Mouse (Mus musculus): ENCODE results near the gene Rere.

Gene Rere

DNA sequence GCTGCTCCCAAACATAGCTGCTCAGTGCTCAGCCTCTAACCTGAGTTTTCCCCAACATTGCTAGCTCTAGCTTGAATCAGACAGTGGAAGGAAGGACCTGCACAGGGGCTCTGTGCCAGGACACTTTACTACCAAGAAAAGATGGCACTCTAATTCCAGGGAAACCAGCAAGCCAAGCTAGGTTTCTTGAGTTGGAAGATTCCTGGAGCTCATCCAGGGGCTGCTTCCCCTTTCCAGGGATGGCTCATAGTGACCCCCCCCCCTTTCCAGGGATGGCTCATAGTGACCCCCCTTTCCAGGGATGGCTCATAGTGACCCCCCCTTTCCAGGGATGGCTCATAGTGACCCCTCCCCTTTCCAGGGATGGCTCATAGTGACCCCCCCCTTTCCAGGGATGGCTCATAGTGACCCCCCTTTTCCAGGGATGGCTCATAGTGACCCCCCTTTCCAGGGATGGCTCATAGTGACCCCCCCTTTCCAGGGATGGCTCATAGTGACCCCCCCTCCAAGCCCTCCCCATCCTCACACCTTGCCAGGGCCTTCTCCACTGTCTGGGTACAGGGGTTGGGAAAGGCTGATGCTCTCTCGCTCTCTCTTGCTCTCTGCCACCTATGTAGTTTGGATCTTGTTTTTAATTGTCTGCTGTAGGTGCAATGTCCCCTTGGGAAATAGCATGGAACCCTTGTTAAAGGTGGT, 322.1 kb downstream of the Rere start:
- no peak for DNase-seq (ENCODE audit: low read depth, low spot score)

DNA sequence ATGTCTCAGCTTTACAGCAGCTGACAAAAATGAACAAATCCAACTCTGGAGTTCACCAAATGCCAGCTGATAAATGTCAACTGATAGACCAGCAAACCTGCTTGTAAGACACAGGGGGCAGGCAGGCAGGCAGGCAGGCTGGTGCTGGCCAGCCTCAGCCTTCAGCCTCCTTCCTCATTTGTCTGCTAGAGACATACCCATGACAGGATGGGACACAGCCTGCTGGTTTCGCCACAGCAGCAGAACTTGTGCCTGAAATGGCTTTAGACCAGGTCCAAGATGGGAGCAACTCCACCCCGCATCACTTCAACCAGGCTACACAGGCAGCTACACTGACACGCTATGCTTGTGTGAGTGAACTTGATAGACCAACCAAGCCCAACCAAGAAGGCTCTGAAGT, 324.4 kb downstream of the Rere start:
- DNase-seq (ENCODE audit: low read depth, low spot score) = no peak

DNA sequence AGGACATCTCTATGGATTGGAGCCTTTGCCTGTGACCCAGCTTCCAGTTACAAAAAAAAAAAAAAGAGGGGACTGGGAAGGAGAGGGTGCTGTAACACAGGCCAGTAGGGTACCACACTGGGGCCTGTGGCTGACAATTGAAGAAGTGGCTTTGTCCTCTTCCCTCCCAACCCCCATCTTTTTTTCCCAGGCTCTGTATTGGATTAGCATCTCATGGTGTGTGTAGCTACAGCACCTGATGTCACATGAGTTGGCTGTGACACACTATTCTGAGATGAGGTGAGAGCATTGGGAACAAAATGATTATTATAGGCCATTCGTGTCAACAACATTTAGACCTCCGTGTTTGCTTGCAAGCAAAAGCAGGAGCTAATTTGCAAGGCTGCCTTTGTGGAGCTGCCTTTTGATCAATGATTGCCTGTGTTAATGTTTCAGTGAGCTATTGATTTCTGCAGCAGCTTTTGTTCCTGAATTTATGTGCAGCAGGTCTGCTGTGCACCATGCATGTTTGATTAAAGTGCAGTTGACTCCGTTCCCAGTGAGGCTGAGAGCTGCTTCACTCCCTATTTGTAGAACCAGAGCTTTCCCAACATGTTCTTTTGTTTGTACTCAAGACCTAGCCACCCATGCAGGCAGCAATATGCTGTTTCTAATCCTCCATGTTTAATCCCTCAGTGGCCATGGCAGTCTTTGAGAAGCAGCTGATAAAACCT, 325.2 kb downstream of the Rere start:
- no peak for DNase-seq (ENCODE audit: low read depth, low spot score)

DNA sequence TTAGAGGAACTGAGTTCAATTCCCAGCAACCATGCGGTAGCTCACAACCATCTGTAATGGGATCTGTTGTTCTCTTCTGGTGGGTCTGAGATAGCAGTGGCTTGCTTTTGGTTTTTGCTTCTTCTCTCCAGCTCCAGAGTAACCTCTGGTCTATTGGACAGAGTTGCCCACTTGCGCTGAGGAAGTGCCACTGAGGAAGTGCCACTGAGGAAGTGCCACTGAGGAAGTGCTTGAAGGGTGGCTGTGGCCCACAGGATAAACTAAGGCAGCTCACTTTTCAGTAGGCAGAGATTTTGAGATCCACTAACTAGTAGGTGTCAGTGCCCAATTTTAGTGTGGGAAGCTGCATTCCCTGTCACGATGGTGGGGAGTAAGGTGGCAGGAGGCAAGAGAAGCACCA, 327.2 kb downstream of the Rere start:
- no peak for DNase-seq (ENCODE audit: low read depth, low spot score)

DNA sequence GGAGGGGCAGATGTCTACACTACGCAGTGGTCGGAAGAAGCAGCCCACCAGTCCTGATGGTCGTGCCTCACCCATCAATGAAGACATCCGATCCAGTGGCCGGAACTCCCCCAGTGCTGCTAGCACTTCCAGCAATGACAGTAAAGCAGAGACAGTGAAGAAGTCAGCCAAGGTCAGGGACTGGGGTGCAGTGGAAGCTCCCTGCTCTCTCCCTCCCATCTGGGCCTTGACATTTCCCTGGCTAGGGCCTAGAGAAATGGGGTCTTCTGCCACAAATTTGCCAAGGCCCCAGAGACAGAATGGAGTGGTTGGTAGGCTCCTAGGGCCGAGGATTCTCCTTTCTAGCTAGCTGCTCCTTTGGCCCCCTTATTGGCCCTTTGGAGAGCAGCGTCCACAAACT, 332.3 kb downstream of the Rere start:
- no peak for DNase-seq (ENCODE audit: low read depth, low spot score)

DNA sequence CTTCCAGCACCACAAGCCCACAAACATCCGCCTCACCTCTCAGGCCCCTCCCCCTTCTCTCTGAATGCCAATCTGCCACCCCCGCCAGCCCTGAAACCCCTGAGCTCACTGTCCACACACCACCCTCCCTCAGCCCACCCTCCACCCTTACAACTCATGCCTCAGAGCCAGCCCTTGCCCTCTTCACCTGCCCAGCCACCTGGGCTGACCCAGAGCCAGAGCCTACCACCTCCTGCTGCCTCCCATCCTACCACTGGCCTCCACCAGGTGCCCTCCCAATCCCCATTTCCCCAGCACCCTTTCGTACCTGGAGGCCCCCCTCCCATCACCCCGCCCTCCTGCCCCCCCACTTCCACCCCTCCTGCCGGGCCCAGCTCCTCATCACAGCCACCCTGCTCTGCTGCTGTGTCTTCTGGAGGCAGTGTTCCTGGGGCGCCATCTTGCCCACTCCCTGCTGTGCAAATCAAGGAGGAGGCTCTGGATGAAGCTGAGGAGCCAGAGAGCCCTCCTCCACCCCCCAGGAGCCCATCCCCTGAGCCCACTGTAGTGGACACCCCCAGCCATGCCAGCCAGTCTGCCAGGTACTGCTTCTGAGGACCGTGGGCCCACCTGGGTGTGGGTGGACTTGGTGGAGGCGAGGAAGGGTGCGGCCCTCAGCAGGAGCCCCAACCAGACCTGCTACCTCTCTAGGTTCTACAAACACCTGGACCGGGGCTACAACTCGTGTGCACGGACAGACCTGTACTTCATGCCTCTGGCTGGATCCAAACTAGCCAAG, 334.0 kb downstream of the Rere start:
- no peak for DNase-seq (ENCODE audit: low read depth, low spot score)

DNA sequence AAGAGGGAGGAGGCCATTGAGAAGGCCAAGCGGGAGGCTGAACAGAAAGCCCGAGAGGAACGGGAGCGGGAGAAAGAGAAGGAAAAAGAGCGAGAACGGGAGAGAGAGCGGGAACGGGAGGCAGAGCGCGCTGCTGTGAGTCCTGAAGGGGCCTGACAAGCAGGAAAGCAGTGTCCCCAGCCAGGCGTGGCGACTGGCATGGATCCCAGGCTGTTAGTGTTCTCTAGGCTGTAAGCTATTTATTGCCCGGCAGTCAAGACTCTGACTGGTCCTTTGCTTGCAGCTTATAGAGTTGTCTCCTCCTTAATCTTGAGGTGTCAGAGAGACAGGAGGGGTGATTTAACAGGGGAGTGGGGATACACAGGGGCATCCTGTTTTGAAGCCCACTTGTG, 334.6 kb downstream of the Rere start:
- no peak for DNase-seq (ENCODE audit: low read depth, low spot score)

DNA sequence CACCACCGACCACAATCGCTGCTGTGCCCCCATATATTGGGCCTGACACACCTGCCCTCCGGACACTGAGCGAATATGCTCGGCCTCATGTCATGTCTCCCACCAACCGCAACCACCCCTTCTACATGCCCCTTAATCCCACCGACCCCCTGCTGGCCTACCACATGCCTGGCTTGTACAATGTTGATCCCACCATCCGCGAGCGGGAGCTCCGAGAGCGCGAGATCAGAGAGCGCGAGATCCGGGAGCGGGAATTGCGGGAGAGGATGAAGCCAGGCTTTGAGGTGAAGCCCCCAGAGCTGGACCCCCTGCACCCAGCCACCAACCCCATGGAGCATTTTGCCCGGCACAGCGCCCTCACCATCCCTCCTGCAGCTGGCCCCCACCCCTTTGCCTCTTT, 335.4 kb downstream of the Rere start:
- no peak for DNase-seq (ENCODE audit: low read depth, low spot score)

DNA sequence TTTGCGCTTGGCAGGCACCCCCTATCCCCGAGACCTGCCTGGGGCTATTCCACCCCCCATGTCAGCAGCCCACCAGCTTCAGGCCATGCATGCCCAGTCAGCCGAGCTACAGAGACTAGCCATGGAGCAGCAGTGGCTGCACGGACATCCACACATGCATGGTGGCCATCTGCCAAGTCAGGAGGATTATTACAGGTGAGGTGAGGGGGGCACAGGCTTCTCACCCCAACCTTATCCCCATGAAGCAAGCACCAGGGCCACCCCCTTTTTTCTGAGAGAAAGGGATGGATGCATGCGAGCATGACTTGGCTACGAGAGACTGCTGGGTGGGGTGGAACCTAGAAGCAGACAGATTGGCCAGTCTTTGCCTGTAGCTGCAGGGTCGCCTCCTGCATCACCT, 337.6 kb downstream of the Rere start:
- DNase-seq (ENCODE audit: low read depth, low spot score) = no peak

DNA sequence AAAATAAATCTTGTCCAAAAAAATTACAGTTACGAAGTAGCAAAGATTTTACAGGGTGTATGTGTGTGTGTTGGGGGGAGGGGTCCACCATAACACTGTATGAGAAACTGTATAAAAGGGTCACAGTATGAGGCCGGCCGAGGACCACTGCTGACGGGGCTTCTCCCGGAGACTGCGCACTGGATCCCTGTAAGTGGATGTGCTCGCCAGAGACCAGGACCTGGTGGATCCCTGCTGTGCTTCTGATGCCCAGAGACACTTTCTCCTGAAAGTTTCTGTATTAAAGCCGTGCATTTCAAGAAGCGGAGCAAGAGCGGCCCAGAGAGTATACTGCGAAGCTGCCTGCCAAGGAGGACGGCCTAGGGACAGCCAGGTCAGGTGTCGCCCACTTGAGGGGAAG, 341.2 kb downstream of the Rere start:
- DNase-seq (ENCODE audit: low read depth, low spot score) = no peak

DNA sequence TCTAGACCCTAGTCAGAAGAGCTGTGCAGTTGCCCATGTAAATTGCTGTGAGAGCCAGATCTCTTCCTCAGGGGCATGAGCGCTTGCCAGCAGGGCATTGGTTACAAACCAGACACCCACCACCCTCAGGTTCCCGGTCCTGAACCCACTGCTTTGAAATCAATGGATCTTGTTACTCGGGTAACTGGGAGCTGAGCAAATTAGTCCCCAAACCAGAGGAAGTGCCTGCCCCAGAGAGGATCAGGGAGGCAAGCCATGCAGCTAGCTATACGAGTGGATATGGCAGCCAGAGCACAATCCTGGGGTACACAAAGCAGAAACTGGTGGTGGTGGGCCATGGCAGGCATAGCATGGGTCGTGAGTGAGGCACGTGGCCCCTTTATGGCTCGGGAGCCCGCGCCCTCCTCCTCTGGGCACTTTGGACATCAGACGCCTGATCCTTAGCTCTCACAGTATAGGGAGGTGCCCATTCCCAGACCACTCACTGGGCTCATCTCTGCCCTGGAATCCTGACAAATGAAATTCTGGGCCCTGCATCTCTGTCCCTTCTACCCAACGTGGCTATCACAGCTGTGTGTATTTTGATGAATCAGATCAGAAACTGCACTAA, 342.9 kb downstream of the Rere start:
- no peak for DNase-seq (ENCODE audit: low read depth, low spot score)

DNA sequence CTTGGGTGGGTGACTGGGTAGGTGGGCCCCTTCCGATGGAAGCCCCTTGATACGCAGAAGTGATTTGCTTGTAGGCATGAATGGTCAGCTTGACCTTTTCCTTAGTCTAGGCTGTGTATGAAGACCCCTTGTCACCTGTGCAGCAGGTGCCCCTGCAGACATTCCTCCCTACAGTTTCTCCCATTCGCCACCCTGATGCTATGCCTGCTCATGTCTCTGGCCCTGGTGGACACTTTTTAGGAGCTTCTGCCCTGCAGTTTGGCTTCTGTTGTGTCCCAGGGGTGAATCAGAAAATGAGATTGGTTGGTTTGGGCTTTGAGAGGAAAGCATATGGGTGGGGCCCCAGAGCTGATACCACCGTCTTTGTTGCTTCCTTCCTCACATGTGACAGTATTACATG, 343.5 kb downstream of the Rere start:
- no peak for DNase-seq (ENCODE audit: low read depth, low spot score)

DNA sequence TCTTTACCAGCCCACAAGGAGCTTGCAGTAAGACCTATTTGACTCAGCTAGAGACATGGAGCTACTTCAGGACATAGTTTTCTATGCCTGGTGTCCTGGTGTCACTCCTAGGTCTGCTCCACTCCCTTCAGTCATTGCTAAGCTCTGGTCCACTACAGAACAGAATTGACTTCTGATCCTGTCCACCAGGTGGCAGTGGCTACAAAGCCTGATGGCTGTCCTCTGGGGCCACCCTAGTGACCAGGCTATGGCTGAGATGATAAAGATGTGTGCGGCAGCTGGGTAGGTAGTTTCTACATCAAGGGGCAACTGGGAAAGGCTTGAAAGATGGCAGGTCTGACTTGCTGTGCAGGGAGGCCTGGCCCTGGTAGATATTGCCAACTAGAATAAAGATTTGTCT, 344.0 kb downstream of the Rere start:
- DNase-seq (ENCODE audit: low read depth, low spot score) = no peak

DNA sequence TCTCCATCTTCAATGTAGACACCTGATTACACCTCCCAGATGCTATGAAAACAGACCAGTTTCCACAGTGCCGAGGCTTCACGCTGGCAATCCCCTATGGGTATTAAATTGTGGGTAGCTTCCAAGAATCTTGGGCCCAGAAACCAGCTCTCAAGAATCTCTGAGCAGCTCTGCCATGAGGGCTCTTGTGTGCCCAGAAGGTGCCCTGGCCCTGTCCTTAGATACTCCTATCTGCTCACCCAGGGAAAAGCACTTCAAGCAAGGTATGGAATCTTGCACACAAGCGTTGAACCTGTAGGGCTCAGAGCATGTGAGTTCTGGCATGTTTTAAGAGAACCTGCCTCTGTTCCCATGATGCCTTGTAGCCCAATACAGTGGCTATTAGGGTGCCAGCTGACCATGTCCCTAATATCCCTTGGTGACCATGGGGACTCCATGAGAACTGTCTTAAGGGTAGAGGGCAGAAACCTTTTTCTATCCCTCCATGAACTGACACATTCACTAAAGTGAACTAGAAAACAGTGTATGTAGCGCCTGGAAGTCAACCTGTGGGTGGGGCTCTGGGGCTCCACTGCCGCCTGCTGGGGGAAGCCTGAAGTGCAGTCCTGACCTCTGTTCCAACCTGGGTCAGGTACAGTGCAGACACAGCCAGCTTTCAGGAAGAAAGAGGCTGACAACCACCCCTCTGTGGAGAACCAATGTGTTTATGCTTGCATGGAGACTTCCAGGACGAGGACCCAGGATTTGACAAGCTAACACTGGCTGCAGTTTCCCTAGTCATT, 344.7 kb downstream of the Rere start:
- DNase-seq (ENCODE audit: low read depth, low spot score) = no peak

DNA sequence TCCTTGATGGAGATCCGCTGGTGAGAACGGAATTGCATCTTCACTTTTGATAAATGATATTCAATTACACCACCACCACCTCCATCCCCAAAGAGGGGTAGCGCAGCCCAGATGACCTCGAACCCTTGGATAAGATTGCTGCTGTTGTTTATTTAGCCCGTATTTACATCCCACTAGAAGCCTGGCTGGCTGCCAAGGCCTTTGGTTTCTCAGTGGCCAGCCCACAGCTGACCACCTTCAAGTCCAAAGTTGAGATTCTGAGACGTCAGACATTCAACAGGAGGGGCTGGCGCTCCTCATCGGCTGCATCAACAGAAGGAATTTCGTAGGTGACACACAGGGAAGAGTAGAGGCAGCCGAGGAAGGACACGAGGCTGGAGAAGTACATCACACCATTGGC, 347.8 kb downstream of the Rere start:
- DNase-seq (ENCODE audit: low read depth, low spot score) = no peak

DNA sequence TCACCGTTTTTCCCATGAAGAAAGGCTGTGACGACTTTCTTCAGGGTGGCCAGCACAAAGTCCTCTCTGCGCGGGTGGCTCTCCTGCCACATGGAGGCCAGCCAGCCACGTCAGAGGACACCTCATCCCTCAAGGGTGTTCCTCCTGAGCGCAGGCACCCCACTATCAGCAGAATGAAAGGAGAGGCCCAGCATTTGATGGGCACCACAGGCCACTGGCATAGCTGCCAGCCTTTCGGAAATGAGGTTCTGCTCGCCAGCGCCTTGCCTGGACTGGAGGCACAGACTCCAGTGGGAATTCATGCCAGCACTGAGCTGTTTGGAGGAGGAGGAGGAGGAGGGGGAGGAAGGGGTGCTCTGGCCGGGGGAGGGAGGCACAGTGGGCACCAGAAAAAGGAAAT, 354.1 kb downstream of the Rere start:
- no peak for DNase-seq (ENCODE audit: low read depth, low spot score)

DNA sequence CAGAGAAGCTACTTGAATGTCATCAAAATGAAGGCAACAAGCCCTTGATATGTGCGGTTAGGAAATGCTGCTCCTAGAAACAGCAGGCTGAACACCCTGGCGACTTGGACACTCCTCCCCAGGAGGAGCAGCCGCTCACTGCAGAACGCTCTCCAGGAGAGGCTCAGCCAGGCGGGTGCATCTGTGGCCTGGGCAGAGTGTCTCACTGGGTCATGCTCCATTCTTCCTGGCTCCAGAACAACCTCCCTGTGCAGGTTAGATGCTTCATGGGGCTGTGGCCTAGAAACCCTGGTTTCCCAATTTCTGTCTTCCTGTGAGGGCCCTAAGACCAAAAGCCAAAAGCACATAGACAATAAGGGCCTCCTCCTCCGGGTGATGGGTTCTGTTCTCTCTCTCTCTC, 355.2 kb downstream of the Rere start:
- no peak for DNase-seq (ENCODE audit: low read depth, low spot score)

DNA sequence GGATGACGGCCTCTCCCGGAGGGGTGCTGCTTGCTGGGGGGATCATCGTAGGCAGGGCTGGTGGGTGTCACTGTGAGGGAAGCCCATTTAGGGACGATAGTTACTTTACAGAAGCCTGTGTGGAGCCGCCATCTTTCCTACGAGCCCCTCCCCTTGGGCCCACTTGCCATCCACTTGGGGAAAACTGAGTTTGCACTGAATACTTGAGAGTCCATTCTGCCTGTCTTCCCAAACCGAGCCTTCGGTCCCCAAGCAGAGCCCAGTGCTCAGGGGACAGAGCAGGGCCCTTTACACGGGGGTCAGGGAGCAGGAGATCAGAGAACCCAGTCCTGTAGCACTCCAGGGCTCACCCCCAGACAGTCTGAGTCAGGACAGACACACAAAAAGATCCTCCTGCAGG, 362.9 kb downstream of the Rere start:
- DNase-seq (ENCODE audit: low read depth, low spot score) = no peak

DNA sequence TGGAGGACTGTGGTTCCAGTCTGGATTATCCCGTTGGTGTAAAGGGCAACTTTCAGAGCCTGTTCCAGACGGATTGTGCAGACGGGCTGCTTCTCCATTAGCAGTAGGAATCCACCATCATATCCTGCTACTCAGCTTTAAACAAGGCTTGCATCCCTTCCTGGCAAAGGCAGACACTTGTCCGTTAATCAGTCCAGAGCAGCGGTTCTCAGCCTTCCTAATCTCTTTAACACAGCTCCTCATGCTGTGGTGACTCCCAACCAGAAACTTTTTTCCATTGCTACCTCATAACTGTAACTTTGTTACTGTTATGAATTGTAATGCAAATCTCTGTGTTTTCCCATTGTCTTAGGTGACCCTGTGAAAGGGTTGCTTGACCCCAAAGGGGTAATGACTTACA, 367.9 kb downstream of the Rere start:
- DNase-seq (ENCODE audit: low read depth, low spot score) = no peak

DNA sequence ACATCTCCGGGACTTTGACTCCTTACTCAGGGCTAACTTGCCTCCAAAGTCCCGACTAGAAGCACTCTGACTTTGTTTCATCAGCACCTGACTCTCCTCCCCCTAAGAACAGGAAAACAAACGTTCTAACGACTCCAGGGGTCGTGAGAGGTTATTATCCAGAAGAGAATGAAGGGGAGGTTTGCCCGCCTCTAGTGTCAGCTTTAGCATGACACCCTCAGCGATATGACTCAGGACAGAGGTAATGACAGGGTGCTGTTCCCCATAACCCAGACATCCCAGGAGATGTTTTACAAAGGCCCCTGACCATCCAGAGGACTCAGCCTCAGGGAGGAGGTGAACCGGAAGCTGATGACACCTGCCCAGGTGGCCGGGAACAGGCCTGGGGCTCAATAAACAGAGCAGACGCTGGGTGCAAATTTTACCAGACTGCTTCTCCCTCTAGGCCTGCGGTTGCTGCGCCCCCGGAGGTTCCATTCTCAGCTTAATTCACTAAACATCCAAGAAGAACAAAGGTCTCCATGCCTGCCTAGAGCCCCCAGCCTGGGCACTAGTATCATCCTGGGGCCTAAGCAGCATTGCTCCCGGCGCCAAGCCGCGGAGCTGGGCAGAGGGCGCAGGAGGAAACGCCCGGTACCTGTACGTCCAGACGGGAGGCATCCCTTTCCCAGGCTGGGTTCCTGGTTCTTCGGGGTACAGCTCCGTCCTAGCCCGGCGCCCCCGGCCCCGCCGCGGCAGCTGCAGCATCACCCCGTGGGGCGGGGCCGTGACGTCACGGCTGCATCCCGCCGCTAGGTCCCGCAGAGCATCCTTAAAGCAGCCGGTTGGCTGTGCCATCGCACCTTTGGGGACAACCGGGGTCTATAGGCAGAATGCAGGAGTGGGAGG, 370.2 kb downstream of the Rere start, which contains the start of gene Slc45a1:
TSS of gene Slc45a1 (minus strand) at position 785 of the 888 bp plus-strand sequence.
- no peak for DNase-seq (ENCODE audit: low read depth, low spot score)

Measured in brain, embryonic 18.5 days (tissue).